Mouse (Mus musculus): Measurements from ENCODE around the gene Uba52.

Uba52 gene

GRCm38 (mm10) chr8:70477269-70477982, 33.2 kb downstream of the Uba52 start:
- peak; percentile 93 for DNase-seq

GRCm38 (mm10) chr8:70476333-70477268, 34.0 kb downstream of the Uba52 start, which contains the start of gene Klhl26:
TSS of gene Klhl26 (minus strand) at chr8:70476968.
- peak; percentile 99 for DNase-seq

- DNase-seq = no peak
These were observed 38.7 kb downstream of the Uba52 start for GRCm38 (mm10) chr8:70471856-70472255.

- DNase-seq = no peak
These were observed 40.7 kb downstream of the Uba52 start for GRCm38 (mm10) chr8:70469938-70470337.

- peak; percentile 96 for DNase-seq
These were observed 41.2 kb downstream of the Uba52 start for GRCm38 (mm10) chr8:70469295-70469916.

DNA sequence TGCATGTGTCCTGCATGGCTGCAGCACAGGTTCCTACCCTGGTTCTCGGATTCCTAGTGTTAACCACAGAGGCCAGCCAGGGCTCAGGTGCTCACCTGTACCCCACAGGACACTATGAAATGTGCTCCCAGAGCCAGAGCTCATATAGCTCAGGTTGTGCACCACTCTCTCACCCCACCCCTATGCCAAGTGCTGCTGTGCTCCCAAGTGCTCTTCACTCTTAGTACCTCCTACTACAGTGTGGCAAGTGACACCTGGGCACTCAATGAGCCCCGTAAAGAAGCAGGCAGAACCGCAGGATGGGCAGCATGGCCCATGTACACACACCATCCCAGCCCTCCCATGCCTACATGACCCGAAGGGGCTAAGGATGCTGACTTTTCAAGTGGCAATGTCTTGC, 41.9 kb downstream of the Uba52 start:
- DNase-seq = no peak

GRCm38 (mm10) chr8:70467907-70468306, 42.7 kb downstream of the Uba52 start:
- peak; percentile 92 for DNase-seq

- DNase-seq = peak; percentile 98
These were observed 43.3 kb downstream of the Uba52 start for GRCm38 (mm10) chr8:70467229-70467725.

- peak; percentile 97 for DNase-seq
These were observed 43.8 kb downstream of the Uba52 start for GRCm38 (mm10) chr8:70466771-70467170.

GRCm38 (mm10) chr8:70466305-70466704, 44.3 kb downstream of the Uba52 start:
- peak; percentile 95 for DNase-seq

DNA sequence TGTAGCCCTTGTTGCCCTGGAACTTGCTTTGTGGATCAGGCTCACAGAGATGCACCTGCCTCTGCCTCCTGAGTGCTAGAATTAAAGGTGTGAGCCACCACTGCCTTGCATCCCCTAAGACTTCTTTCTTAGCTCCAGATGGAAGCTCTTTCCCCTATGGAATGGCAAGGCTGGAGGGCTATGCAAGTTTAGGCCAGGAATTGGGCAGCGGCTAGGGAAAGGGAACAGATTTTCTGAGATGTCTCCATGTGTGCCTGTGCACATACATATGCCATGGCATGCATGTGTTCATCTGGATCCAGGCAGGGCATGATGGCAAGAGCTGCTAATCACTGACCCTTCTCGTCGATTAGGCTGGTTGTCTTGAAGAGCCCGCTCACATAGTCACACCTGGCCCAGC, 44.9 kb downstream of the Uba52 start:
- peak; percentile 91 for DNase-seq

- peak; percentile 91 for DNase-seq
These were observed 46.4 kb downstream of the Uba52 start for GRCm38 (mm10) chr8:70464162-70464561.

DNA sequence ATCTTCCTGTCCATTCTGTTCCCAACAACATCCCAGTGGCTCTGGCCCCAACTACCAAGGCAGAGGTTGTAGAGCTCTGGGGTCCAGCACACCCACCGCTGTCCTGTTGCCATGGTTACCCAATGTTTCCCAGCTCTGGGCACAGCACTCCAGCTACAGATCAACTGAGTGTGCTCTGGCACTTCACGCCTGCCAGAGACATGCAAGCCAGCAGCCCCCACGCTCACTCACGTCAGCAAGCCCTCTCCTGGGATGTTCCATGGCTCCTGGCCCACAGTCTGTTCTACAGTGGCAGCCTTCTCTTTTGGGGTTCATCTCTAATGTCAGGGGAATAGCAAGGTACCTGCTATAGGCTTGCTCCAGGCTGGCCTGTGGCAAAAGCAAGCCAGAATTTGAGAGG, 47.3 kb downstream of the Uba52 start:
- DNase-seq = peak; percentile 96

DNA sequence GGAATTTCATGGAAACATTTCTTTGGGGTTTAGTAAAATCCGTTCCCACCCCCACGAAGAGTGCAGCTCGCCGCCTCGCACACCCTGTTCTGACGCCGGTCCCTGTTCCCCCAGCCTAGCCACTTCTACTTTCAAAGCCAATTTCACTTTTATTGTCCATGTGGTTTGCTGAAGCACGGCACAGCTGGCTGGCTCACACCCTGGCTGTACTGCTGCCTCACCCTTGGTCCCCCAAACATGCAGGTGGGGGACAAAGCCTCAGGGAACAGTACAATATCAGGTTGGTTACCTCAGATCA, 48.1 kb downstream of the Uba52 start:
- DNase-seq = peak; percentile 95

DNA sequence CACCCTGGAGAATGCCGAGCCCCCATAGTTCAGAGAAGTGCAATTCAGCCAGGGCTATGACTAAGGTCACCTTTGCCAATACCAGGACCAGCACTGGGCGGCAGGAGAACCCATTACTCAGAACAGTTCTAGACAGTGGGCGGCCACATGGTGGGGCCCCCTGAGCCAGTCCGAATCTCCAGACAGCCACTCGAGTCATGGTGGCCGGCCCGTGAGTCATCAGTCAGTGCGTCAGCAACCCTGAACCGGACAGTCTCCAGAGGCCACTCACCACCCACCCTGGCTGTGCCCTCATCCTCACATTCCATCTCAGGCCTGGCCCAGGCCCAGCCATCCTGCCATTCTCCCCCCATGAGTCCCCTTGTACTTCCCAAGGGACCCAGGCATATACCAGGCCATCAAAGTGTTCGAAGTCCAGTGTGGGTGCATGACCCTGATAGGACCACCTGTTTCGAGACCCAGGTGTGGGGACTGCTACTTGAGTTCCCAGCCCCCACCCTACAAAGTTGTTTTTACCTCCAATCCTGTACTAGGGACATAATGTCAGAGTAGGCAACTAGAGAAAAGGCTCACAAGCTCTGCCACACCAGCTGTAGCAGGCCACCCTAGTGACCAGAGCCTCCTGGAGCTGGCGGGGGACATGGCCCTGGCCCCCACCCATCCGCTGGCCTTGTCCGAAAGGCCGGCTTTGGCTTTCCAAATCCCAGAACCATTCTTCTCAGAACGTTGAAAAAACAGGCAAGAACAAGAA, 48.7 kb downstream of the Uba52 start:
- DNase-seq = peak; percentile 95

DNA sequence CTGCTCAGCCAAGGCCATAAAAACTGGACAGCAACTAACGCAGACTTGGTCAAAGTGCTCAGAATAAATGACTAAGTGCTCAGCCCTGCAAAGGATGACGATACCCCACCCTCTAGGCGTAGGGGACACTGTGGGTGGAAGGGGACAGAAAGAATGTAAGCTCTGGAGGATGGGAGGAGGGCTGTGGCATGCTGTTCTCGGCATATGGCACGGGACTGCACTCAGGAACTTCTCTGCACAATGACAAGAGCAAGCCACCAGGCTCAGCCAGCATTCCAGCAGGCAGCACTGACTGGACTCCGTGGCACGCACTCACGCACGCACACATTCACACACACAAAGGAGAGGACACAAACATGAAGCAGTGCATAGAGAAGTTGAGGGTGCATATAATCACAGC, 50.0 kb downstream of the Uba52 start:
- DNase-seq = no peak

GRCm38 (mm10) chr8:70460199-70460598, 50.4 kb downstream of the Uba52 start:
- peak; percentile 92 for DNase-seq

GRCm38 (mm10) chr8:70459636-70460035, 51.0 kb downstream of the Uba52 start:
- no peak for DNase-seq

DNA sequence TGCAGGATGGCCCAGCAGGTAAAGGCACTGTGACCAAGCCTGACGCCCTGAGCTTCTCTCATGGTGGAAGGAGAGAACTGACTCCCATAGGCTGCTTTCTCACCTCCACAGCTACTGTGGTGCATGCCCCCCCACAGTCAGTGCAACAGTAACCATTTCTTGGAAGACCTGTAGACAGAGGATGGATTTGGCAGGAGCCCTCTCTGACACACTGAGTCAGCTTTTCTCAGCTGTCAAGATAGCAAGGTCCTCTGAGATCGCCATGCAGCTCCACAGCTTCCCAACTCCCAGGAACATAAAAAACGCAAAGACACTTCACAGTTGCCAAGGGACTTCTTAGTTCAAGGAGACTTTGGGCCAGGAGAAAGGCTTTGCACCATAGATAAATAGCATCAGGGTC, 52.1 kb downstream of the Uba52 start:
- DNase-seq = no peak

Data from heart, adult 11 months (tissue).